Mouse (Mus musculus): ENCODE data around the gene Gltpd2. TPM values are rescaled to one million over a fixed set of nuclear protein-coding genes. Genes with fewer than 3 reads are reported as not detected.

Gene Gltpd2
- total and polyA plus RNA-seq, 3 experiments: not detected

DNA sequence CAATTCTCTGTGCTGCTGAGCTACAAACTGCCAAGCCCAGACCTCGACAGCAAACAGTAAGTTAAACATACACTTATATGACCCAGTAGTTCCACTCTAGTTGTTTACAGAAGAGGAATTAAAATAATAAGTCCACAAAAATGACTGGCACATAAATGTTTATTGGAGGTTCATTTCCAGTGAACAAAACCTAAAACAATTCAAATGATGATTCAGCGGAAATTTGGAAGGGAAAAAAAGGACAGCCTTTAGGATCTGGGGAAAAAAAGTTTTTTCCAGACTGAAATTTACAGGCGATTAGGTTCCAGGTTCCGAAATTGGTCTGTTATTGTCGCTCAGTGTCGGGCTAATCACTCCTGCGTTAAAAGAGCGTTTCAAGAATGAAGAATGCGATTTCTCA lies 20.4 kb downstream of the Gltpd2 start:
- TF ChIP-seq POLR2AphosphoS5 (IDR thresholded peaks at IDR 0.05; ENCODE audit: insufficient replicate concordance, low read depth, low read length): no peak
- TF ChIP-seq GATA1 (IDR thresholded peaks at IDR 0.05; ENCODE audit: borderline replicate concordance, low read length): no peak
- TF ChIP-seq TAL1 (conservative IDR thresholded peaks at IDR 0.05; ENCODE audit: low read depth, low read length): no peak
- no peak for TF ChIP-seq GATA2 (IDR thresholded peaks at IDR 0.05; ENCODE audit: borderline replicate concordance, low read depth, low read length)
- no peak for TF ChIP-seq CTCF (IDR thresholded peaks at IDR 0.05; ENCODE audit: low read depth, low read length)
- peak overlapping the region; percentile 64; the same call in 1 of the 2 replicates for H3K4me3 ChIP-seq (ENCODE audit: low read depth, low read length)
- no peak for DNase-seq (ENCODE audit: low spot score)
- H3K27me3 ChIP-seq (ENCODE audit: insufficient read depth, low read length): peaks cover 71% of the 10 kb centered on the region
- H3K9me3 ChIP-seq (replicated peaks): no peaks in the 10 kb centered on the region
- H3K36me3 ChIP-seq (replicated peaks): no peaks in the 10 kb centered on the region
- H3K4me1 ChIP-seq (ENCODE audit: insufficient read depth, low read depth, low read length): peaks cover 21% of the 10 kb centered on the region
- no peak for ATAC-seq (ENCODE audit: extremely low read depth, insufficient number of reproducible peaks, low FRiP score, poor library complexity, severe bottlenecking)

DNA sequence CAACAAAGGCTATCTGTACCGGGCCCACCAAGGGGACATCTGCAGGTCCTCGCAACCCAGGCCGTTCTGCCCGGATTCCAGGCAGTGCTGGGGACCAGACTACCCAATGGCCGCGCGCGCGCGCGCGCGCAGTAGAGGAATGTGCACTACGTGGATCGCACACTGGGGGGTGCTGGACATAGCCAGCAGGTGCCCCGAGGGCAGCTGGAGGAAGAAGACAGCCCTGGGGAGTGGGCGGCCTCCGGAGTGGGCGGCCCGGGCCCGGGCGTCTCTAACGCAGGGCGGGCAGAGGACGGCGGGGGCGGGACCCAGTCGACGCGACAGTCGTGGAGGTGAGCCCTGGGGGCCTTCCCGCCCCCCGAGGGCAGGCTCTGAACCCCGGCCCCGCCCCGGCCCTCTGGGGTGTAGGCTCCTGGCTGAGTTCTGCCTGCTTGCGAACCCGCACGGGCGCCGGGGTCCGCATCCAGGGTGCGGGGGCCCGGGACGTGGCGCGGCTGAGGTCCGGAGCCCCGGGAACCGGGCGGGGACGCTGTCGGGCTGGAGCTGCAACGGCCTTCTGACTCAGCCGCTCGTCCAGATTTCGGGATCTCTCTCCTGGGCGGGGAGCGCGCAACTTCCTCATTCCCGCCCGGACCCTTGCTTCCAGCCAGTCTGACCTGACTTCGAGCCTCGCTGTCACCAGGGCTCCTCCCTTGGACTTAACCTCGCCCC lies 21.0 kb downstream of the Gltpd2 start, which contains the start of gene Pld2:
TSS of gene Pld2 (plus strand) at position 188 of the 711 bp plus-strand sequence.
- Histone ChIP-seq H3K4me1 (ENCODE audit: insufficient read depth, low read depth, low read length) (peaks cover 24% of the 10 kb centered on the region), H3K27me3 (ENCODE audit: insufficient read depth, low read length) (peaks cover 71% of the 10 kb centered on the region), H3K4me3 (ENCODE audit: low read depth, low read length) (peak within 1 kb of the TSS; percentile 64), H3K36me3 (replicated peaks) (no peaks in the 10 kb centered on the region), H3K9me3 (replicated peaks) (no peaks in the 10 kb centered on the region)
- DNase-seq (ENCODE audit: low spot score) (peak; percentile 71), ATAC-seq (ENCODE audit: extremely low read depth, insufficient number of reproducible peaks, low FRiP score, poor library complexity, severe bottlenecking) (no peak; the same call in 1 of the 2 replicates)
- TF ChIP-seq GATA2 (IDR thresholded peaks at IDR 0.05; ENCODE audit: borderline replicate concordance, low read depth, low read length): no peak
- no peak for TF ChIP-seq POLR2AphosphoS5 (IDR thresholded peaks at IDR 0.05; ENCODE audit: insufficient replicate concordance, low read depth, low read length)
- no peak for TF ChIP-seq GATA1 (IDR thresholded peaks at IDR 0.05; ENCODE audit: borderline replicate concordance, low read length)
- no peak for TF ChIP-seq CTCF (IDR thresholded peaks at IDR 0.05; ENCODE audit: low read depth, low read length)
- TF ChIP-seq TAL1 (conservative IDR thresholded peaks at IDR 0.05; ENCODE audit: low read depth, low read length): no peak

DNA sequence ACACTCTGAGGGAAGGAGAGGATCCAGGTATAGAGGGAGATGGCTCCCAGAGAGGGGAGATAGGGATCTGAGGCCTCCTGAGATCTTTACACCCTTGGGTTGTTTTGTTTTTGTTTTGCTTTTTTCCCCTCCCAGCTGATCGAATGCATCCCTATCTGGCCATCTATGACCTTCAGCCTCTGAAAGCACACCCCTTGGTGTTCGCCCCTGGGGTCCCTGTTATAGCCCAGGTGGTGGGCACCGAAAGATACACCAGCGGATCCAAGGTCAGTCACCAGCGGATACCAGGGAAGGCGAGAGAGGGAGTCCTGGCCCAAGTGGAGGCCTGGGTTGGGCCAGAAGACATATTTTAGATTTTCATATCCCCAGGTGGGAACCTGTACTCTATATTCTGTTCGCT lies 21.9 kb downstream of the Gltpd2 start:
- TF ChIP-seq TAL1 (conservative IDR thresholded peaks at IDR 0.05; ENCODE audit: low read depth, low read length) (no peak), GATA1 (IDR thresholded peaks at IDR 0.05; ENCODE audit: borderline replicate concordance, low read length) (no peak), CTCF (IDR thresholded peaks at IDR 0.05; ENCODE audit: low read depth, low read length) (no peak), GATA2 (IDR thresholded peaks at IDR 0.05; ENCODE audit: borderline replicate concordance, low read depth, low read length) (no peak), POLR2AphosphoS5 (IDR thresholded peaks at IDR 0.05; ENCODE audit: insufficient replicate concordance, low read depth, low read length) (no peak)
- DNase-seq (ENCODE audit: low spot score) (no peak), ATAC-seq (ENCODE audit: extremely low read depth, insufficient number of reproducible peaks, low FRiP score, poor library complexity, severe bottlenecking) (no peak)
- no peaks in the 10 kb centered on the region for H3K9me3 ChIP-seq (replicated peaks)
- H3K4me3 ChIP-seq (ENCODE audit: low read depth, low read length): no peak overlapping the region
- peaks cover 24% of the 10 kb centered on the region for H3K4me1 ChIP-seq (ENCODE audit: insufficient read depth, low read depth, low read length)
- no peaks in the 10 kb centered on the region for H3K36me3 ChIP-seq (replicated peaks)
- peaks cover 69% of the 10 kb centered on the region for H3K27me3 ChIP-seq (ENCODE audit: insufficient read depth, low read length)

DNA sequence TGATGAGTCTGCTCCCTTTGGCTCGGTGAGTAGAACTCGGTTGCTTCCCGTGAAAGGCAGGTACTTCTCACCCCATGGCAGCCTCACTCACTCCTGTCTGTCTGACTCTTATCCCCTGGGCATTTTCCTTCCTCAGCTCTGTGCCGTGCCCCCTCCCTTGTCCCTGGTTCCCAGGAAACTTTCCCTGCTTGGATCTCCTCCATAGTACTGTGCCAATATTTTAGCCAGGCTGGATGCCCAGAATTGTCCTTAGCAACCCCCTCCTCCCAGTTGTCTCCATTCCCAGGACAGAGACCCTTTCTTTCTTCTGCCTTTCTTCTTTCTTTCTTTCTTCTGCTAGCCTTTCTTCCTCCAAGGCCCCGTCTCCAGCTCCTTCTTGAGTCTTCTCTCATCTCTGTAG lies 22.4 kb downstream of the Gltpd2 start:
- TF ChIP-seq TAL1 (conservative IDR thresholded peaks at IDR 0.05; ENCODE audit: low read depth, low read length): no peak
- no peak for TF ChIP-seq CTCF (IDR thresholded peaks at IDR 0.05; ENCODE audit: low read depth, low read length)
- no peak for TF ChIP-seq GATA1 (IDR thresholded peaks at IDR 0.05; ENCODE audit: borderline replicate concordance, low read length)
- no peak for TF ChIP-seq POLR2AphosphoS5 (IDR thresholded peaks at IDR 0.05; ENCODE audit: insufficient replicate concordance, low read depth, low read length)
- no peak for TF ChIP-seq GATA2 (IDR thresholded peaks at IDR 0.05; ENCODE audit: borderline replicate concordance, low read depth, low read length)
- H3K4me3 ChIP-seq (ENCODE audit: low read depth, low read length): no peak overlapping the region
- DNase-seq (ENCODE audit: low spot score) (no peak), ATAC-seq (ENCODE audit: extremely low read depth, insufficient number of reproducible peaks, low FRiP score, poor library complexity, severe bottlenecking) (no peak)
- no peaks in the 10 kb centered on the region for H3K36me3 ChIP-seq (replicated peaks)
- H3K27me3 ChIP-seq (ENCODE audit: insufficient read depth, low read length): peaks cover 74% of the 10 kb centered on the region
- H3K4me1 ChIP-seq (ENCODE audit: insufficient read depth, low read depth, low read length): peaks cover 24% of the 10 kb centered on the region
- H3K9me3 ChIP-seq (replicated peaks): no peaks in the 10 kb centered on the region

DNA sequence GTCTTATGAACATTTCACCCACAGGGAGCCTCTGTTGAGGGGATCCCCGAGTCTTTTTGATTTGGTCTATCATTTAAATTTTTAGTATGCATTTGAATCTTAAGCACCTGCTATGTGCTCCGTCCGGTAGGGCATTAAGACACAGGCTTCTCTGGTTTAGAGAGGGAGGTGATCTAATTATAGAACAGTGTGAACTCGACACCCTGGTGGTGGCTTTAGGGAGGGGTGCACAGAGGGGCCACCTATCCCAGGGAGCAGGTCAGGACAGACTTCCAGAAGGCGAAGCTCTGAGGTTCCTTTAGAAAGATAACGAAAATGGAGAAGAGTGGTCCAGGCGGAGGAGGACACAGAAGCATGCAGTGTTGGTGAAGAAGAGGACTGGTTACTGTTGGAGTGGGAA lies 25.5 kb downstream of the Gltpd2 start:
- TF ChIP-seq GATA1 (IDR thresholded peaks at IDR 0.05; ENCODE audit: borderline replicate concordance, low read length): no peak
- no peak for TF ChIP-seq TAL1 (conservative IDR thresholded peaks at IDR 0.05; ENCODE audit: low read depth, low read length)
- TF ChIP-seq POLR2AphosphoS5 (IDR thresholded peaks at IDR 0.05; ENCODE audit: insufficient replicate concordance, low read depth, low read length): no peak
- no peak for TF ChIP-seq GATA2 (IDR thresholded peaks at IDR 0.05; ENCODE audit: borderline replicate concordance, low read depth, low read length)
- TF ChIP-seq CTCF (IDR thresholded peaks at IDR 0.05; ENCODE audit: low read depth, low read length): no peak
- Histone ChIP-seq H3K4me1 (ENCODE audit: insufficient read depth, low read depth, low read length) (peaks cover 24% of the 10 kb centered on the region), H3K4me3 (ENCODE audit: low read depth, low read length) (no peak overlapping the region), H3K9me3 (replicated peaks) (no peaks in the 10 kb centered on the region), H3K36me3 (replicated peaks) (no peaks in the 10 kb centered on the region), H3K27me3 (ENCODE audit: insufficient read depth, low read length) (peaks cover 72% of the 10 kb centered on the region)
- no peak for ATAC-seq (ENCODE audit: extremely low read depth, insufficient number of reproducible peaks, low FRiP score, poor library complexity, severe bottlenecking)
- no peak for DNase-seq (ENCODE audit: low spot score)

- H3K9me3 ChIP-seq (replicated peaks): no peaks in the 10 kb centered on the region
- ATAC-seq (ENCODE audit: extremely low read depth, insufficient number of reproducible peaks, low FRiP score, poor library complexity, severe bottlenecking) (no peak), DNase-seq (ENCODE audit: low spot score) (no peak)
- H3K27me3 ChIP-seq (ENCODE audit: insufficient read depth, low read length): peaks cover 65% of the 10 kb centered on the region
- TF ChIP-seq GATA2 (IDR thresholded peaks at IDR 0.05; ENCODE audit: borderline replicate concordance, low read depth, low read length): no peak
- TF ChIP-seq GATA1 (IDR thresholded peaks at IDR 0.05; ENCODE audit: borderline replicate concordance, low read length): no peak
- TF ChIP-seq TAL1 (conservative IDR thresholded peaks at IDR 0.05; ENCODE audit: low read depth, low read length): no peak
- no peak for TF ChIP-seq POLR2AphosphoS5 (IDR thresholded peaks at IDR 0.05; ENCODE audit: insufficient replicate concordance, low read depth, low read length)
- TF ChIP-seq CTCF (IDR thresholded peaks at IDR 0.05; ENCODE audit: low read depth, low read length): no peak
- no peaks in the 10 kb centered on the region for H3K36me3 ChIP-seq (replicated peaks)
- H3K4me1 ChIP-seq (ENCODE audit: insufficient read depth, low read depth, low read length): no peaks in the 10 kb centered on the region
- no peak overlapping the region for H3K4me3 ChIP-seq (ENCODE audit: low read depth, low read length)
Measured at GRCm38 (mm10) chr11:70551526-70551925, 32.5 kb downstream of the Gltpd2 start.

Data from G1E (cell line).